Mouse (Mus musculus): Measurements from ENCODE around the gene Aass. TPM values are rescaled to one million over a fixed set of nuclear protein-coding genes. Genes with fewer than 3 reads are reported as not detected.

Gene Aass
- polyA plus RNA-seq, 1 experiment from 2014 or later, result 0.57 TPM

- DNase-seq (no peak), ATAC-seq (ENCODE audit: low FRiP score, low TSS enrichment) (no peak)
- Histone ChIP-seq H3K4me2 (ENCODE audit: low read length) (no peak overlapping the region), H3K4me1 (ENCODE audit: control insufficient read depth, insufficient read depth, low read length) (no peaks in the 10 kb centered on the region), H3K9ac (replicated peaks; ENCODE audit: low read length) (no peak overlapping the region), H3K36me3 (ENCODE audit: control insufficient read depth, insufficient read depth, low read length) (no peaks in the 10 kb centered on the region), H3K4me3 (replicated peaks; ENCODE audit: low read depth, low read length) (no peak overlapping the region), H3K9me3 (ENCODE audit: control insufficient read depth, low read length) (no peaks in the 10 kb centered on the region), H3K27me3 (ENCODE audit: control insufficient read depth, insufficient read depth, low read length) (no peaks in the 10 kb centered on the region), H3K27ac (replicated peaks; ENCODE audit: low read depth, low read length) (no peak overlapping the region)
- 91% methylated on average over 5 of the region's 5 CpGs for WGBS
These were observed 48.0 kb downstream of the Aass start for GRCm38 (mm10) chr6:23084587-23085421.

- Histone ChIP-seq H3K36me3 (ENCODE audit: control insufficient read depth, insufficient read depth, low read length) (no peaks in the 10 kb centered on the region), H3K4me1 (ENCODE audit: control insufficient read depth, insufficient read depth, low read length) (no peaks in the 10 kb centered on the region), H3K4me2 (ENCODE audit: low read length) (no peak overlapping the region), H3K4me3 (replicated peaks; ENCODE audit: low read depth, low read length) (no peak overlapping the region), H3K27me3 (ENCODE audit: control insufficient read depth, insufficient read depth, low read length) (no peaks in the 10 kb centered on the region), H3K9me3 (ENCODE audit: control insufficient read depth, low read length) (no peaks in the 10 kb centered on the region), H3K27ac (replicated peaks; ENCODE audit: low read depth, low read length) (no peak overlapping the region), H3K9ac (replicated peaks; ENCODE audit: low read length) (no peak overlapping the region)
- DNase-seq (no peak), ATAC-seq (ENCODE audit: low FRiP score, low TSS enrichment) (no peak)
- WGBS, result 79% methylated on average over 3 of the region's 3 CpGs
These were observed 52.6 kb downstream of the Aass start for GRCm38 (mm10) chr6:23079991-23080680.

GRCm38 (mm10) chr6:23078273-23078672, 54.5 kb downstream of the Aass start:
- WGBS, result 89% methylated on average over 2 of the region's 2 CpGs
- no peak for ATAC-seq (ENCODE audit: low FRiP score, low TSS enrichment)

GRCm38 (mm10) chr6:23076060-23076459, 56.7 kb downstream of the Aass start:
- no peaks in the 10 kb centered on the region for H3K27me3 ChIP-seq (ENCODE audit: control insufficient read depth, insufficient read depth, low read length)
- no peak overlapping the region for H3K9ac ChIP-seq (replicated peaks; ENCODE audit: low read length)
- H3K36me3 ChIP-seq (ENCODE audit: control insufficient read depth, insufficient read depth, low read length), result no peaks in the 10 kb centered on the region
- H3K4me1 ChIP-seq (ENCODE audit: control insufficient read depth, insufficient read depth, low read length), result no peaks in the 10 kb centered on the region
- H3K9me3 ChIP-seq (ENCODE audit: control insufficient read depth, low read length), result no peaks in the 10 kb centered on the region
- H3K4me3 ChIP-seq (replicated peaks; ENCODE audit: low read depth, low read length), result no peak overlapping the region
- ATAC-seq (ENCODE audit: low FRiP score, low TSS enrichment) (no peak), DNase-seq (peak; percentile 3)
- WGBS, result 41% methylated on average over 2 of the region's 2 CpGs
- no peak overlapping the region for H3K27ac ChIP-seq (replicated peaks; ENCODE audit: low read depth, low read length)
- H3K4me2 ChIP-seq (ENCODE audit: low read length), result no peak overlapping the region

More at GRCm38 (mm10) chr6:23078273-23078672, 54.5 kb downstream of the Aass start:
- no peaks in the 10 kb centered on the region for H3K27me3 ChIP-seq (ENCODE audit: control insufficient read depth, insufficient read depth, low read length)
- H3K9me3 ChIP-seq (ENCODE audit: control insufficient read depth, low read length), result no peaks in the 10 kb centered on the region
- no peaks in the 10 kb centered on the region for H3K4me1 ChIP-seq (ENCODE audit: control insufficient read depth, insufficient read depth, low read length)
- no peaks in the 10 kb centered on the region for H3K36me3 ChIP-seq (ENCODE audit: control insufficient read depth, insufficient read depth, low read length)
- H3K4me2 ChIP-seq (ENCODE audit: low read length), result no peak overlapping the region
- no peak overlapping the region for H3K9ac ChIP-seq (replicated peaks; ENCODE audit: low read length)
- H3K27ac ChIP-seq (replicated peaks; ENCODE audit: low read depth, low read length), result no peak overlapping the region
- H3K4me3 ChIP-seq (replicated peaks; ENCODE audit: low read depth, low read length), result no peak overlapping the region
- DNase-seq, result no peak

- 0 out of 2 replicates have a peak, but pooled peaks have one; percentile 27 for ATAC-seq (ENCODE audit: low FRiP score, low TSS enrichment)
- Histone ChIP-seq H3K4me2 (ENCODE audit: low read length) (no peak overlapping the region), H3K27me3 (ENCODE audit: control insufficient read depth, insufficient read depth, low read length) (no peaks in the 10 kb centered on the region), H3K36me3 (ENCODE audit: control insufficient read depth, insufficient read depth, low read length) (peaks cover 18% of the 10 kb centered on the region), H3K4me1 (ENCODE audit: control insufficient read depth, insufficient read depth, low read length) (no peaks in the 10 kb centered on the region), H3K9me3 (ENCODE audit: control insufficient read depth, low read length) (no peaks in the 10 kb centered on the region), H3K4me3 (replicated peaks; ENCODE audit: low read depth, low read length) (no peak overlapping the region), H3K9ac (replicated peaks; ENCODE audit: low read length) (no peak overlapping the region), H3K27ac (replicated peaks; ENCODE audit: low read depth, low read length) (no peak overlapping the region)
- 92% methylated on average over 5 of the region's 5 CpGs for WGBS
- no peak for DNase-seq
These were observed 77.1 kb downstream of the Aass start for GRCm38 (mm10) chr6:23055734-23056133.

GRCm38 (mm10) chr6:23048836-23049235, 84.0 kb downstream of the Aass start:
- H3K27me3 ChIP-seq (ENCODE audit: control insufficient read depth, insufficient read depth, low read length), result no peaks in the 10 kb centered on the region
- 94% methylated on average over 4 of the region's 4 CpGs for WGBS
- no peak overlapping the region for H3K27ac ChIP-seq (replicated peaks; ENCODE audit: low read depth, low read length)
- no peak overlapping the region for H3K4me3 ChIP-seq (replicated peaks; ENCODE audit: low read depth, low read length)
- no peak overlapping the region for H3K9ac ChIP-seq (replicated peaks; ENCODE audit: low read length)
- no peaks in the 10 kb centered on the region for H3K4me1 ChIP-seq (ENCODE audit: control insufficient read depth, insufficient read depth, low read length)
- no peak overlapping the region for H3K4me2 ChIP-seq (ENCODE audit: low read length)
- peaks cover 32% of the 10 kb centered on the region for H3K36me3 ChIP-seq (ENCODE audit: control insufficient read depth, insufficient read depth, low read length)
- H3K9me3 ChIP-seq (ENCODE audit: control insufficient read depth, low read length), result no peaks in the 10 kb centered on the region
- DNase-seq (no peak), ATAC-seq (ENCODE audit: low FRiP score, low TSS enrichment) (peak; percentile 55)

- DNase-seq (no peak), ATAC-seq (ENCODE audit: low FRiP score, low TSS enrichment) (no peak)
- no peaks in the 10 kb centered on the region for H3K27me3 ChIP-seq (ENCODE audit: control insufficient read depth, insufficient read depth, low read length)
- H3K4me1 ChIP-seq (ENCODE audit: control insufficient read depth, insufficient read depth, low read length), result no peaks in the 10 kb centered on the region
- WGBS, result 95% methylated on average over 1 of the region's 1 CpGs
- H3K27ac ChIP-seq (replicated peaks; ENCODE audit: low read depth, low read length), result no peak overlapping the region
- H3K4me3 ChIP-seq (replicated peaks; ENCODE audit: low read depth, low read length), result no peak overlapping the region
- no peaks in the 10 kb centered on the region for H3K9me3 ChIP-seq (ENCODE audit: control insufficient read depth, low read length)
- no peak overlapping the region for H3K4me2 ChIP-seq (ENCODE audit: low read length)
- H3K9ac ChIP-seq (replicated peaks; ENCODE audit: low read length), result no peak overlapping the region
- H3K36me3 ChIP-seq (ENCODE audit: control insufficient read depth, insufficient read depth, low read length), result peaks cover 16% of the 10 kb centered on the region
These were observed 104.5 kb downstream of the Aass start for GRCm38 (mm10) chr6:23028251-23028650.

Measured in midbrain, embryonic 14.5 days (tissue).